Mouse (Mus musculus): ENCODE results near the gene Mrnip. TPM values are rescaled to one million over a fixed set of nuclear protein-coding genes. Genes with fewer than 3 reads are reported as not detected.
"Not testable (repeated sequence)": the region's sequence is repeated elsewhere in the genome, so short reads cannot be mapped to it uniquely, and the experiment has no call there.

Mrnip gene
- total RNA-seq (2015) = 18.8 and 20.0 TPM in 2 replicates
- total RNA-seq (2017) = 14.6 and 16.5 TPM in 2 replicates

- not testable (repeated sequence) for ATAC-seq (replicated peaks; ENCODE audit: poor library complexity)
Measured at GRCm38 (mm10) chr11:50174111-50174729, at the start of gene Mrnip. Gene Mrnip, plus strand, starts transcription at chr11:50174444.

GRCm38 (mm10) chr11:50127781-50128180 is 46.5 kb upstream of the Mrnip start:
- no peak for ATAC-seq (replicated peaks; ENCODE audit: poor library complexity)

GRCm38 (mm10) chr11:50130811-50131766 is 43.2 kb upstream of the Mrnip start, which contains the start of gene Tbc1d9b:
Gene Tbc1d9b, plus strand, starts transcription at chr11:50131396.
- peak; percentile 79 for ATAC-seq (replicated peaks; ENCODE audit: poor library complexity)

GRCm38 (mm10) chr11:50131801-50132201 is 42.4 kb upstream of the Mrnip start:
- no peak for ATAC-seq (replicated peaks; ENCODE audit: poor library complexity)

- no peak for ATAC-seq (replicated peaks; ENCODE audit: poor library complexity)
Measured at GRCm38 (mm10) chr11:50132265-50132664, 42.0 kb upstream of the Mrnip start.

GRCm38 (mm10) chr11:50134136-50134859 is 39.9 kb upstream of the Mrnip start:
- peak; percentile 52 for ATAC-seq (replicated peaks; ENCODE audit: poor library complexity)

GRCm38 (mm10) chr11:50138206-50138822 is 35.9 kb upstream of the Mrnip start:
- no peak for ATAC-seq (replicated peaks; ENCODE audit: poor library complexity)

- ATAC-seq (replicated peaks; ENCODE audit: poor library complexity) = no peak
Measured at GRCm38 (mm10) chr11:50139571-50139970, 34.7 kb upstream of the Mrnip start.

GRCm38 (mm10) chr11:50145529-50145928 is 28.7 kb upstream of the Mrnip start:
- no peak for ATAC-seq (replicated peaks; ENCODE audit: poor library complexity)

GRCm38 (mm10) chr11:50146121-50146520 is 28.1 kb upstream of the Mrnip start:
- ATAC-seq (replicated peaks; ENCODE audit: poor library complexity) = no peak

GRCm38 (mm10) chr11:50147267-50147957 is 26.8 kb upstream of the Mrnip start:
- peak; percentile 52; the same call in 1 of the 2 replicates for ATAC-seq (replicated peaks; ENCODE audit: poor library complexity)

- ATAC-seq (replicated peaks; ENCODE audit: poor library complexity) = no peak
Measured at GRCm38 (mm10) chr11:50147958-50148476, 26.2 kb upstream of the Mrnip start.

- ATAC-seq (replicated peaks; ENCODE audit: poor library complexity) = no peak
Measured at GRCm38 (mm10) chr11:50149200-50149599, 25.0 kb upstream of the Mrnip start.

GRCm38 (mm10) chr11:50149603-50150150 is 24.6 kb upstream of the Mrnip start:
- ATAC-seq (replicated peaks; ENCODE audit: poor library complexity) = peak; percentile 24; the same call in 1 of the 2 replicates

GRCm38 (mm10) chr11:50151374-50151773 is 22.9 kb upstream of the Mrnip start:
- ATAC-seq (replicated peaks; ENCODE audit: poor library complexity) = no peak

GRCm38 (mm10) chr11:50154166-50154565 is 20.1 kb upstream of the Mrnip start:
- ATAC-seq (replicated peaks; ENCODE audit: poor library complexity) = 0 out of 2 replicates have a peak, but pooled peaks have one; percentile 23

GRCm38 (mm10) chr11:50154777-50155520 is 19.3 kb upstream of the Mrnip start:
- ATAC-seq (replicated peaks; ENCODE audit: poor library complexity) = no peak

GRCm38 (mm10) chr11:50155785-50156184 is 18.5 kb upstream of the Mrnip start:
- ATAC-seq (replicated peaks; ENCODE audit: poor library complexity) = no peak

All from megakaryocyte progenitor cell, adult 5-6 weeks (primary cell).